Mouse (Mus musculus) spleen, adult 2 months (tissue): ENCODE data around the gene Mybpc2.

Source experiments
- CTCF ChIP-seq: fragments of 200-500 bp; IDR thresholded peaks from 2 replicates; pipeline ENCODE4 v1.5.1; 2011; ENCODE audit warnings: mild to moderate bottlenecking, inconsistent platforms; ENCODE audit not compliant: insufficient read depth, insufficient read length, insufficient replicate concordance; ENCODE audit errors: extremely low read depth
- POLR2A ChIP-seq: fragments of 200-500 bp; IDR thresholded peaks from 2 replicates; pipeline ENCODE4 v1.6.1; 2011; ENCODE audit warnings: low read depth, low read length, inconsistent platforms

DNA sequence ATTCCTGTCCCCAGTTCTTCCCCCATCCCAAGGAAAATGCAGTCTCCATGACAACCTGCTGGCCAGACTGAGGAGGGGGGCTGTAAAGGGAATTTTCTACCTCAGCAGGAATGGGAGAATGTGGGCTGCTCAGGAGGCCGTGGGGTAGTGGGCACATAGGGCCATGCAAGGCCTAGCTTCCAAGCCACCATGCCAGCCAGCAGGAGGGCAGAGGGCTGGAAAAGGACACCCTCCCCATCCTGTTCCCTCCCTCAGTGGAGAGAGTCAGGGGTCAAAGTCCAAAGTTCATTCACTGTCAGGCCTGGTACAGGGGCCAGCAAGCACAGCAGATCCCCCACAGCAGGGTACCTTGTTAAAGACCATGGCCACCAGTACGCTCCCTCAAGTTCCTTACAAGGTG is 59.3 kb downstream of the Mybpc2 start, which contains the start of gene Aspdh:
- TF ChIP-seq CTCF (no peak), POLR2A (no peak)
